In the genomic region with DNA sequence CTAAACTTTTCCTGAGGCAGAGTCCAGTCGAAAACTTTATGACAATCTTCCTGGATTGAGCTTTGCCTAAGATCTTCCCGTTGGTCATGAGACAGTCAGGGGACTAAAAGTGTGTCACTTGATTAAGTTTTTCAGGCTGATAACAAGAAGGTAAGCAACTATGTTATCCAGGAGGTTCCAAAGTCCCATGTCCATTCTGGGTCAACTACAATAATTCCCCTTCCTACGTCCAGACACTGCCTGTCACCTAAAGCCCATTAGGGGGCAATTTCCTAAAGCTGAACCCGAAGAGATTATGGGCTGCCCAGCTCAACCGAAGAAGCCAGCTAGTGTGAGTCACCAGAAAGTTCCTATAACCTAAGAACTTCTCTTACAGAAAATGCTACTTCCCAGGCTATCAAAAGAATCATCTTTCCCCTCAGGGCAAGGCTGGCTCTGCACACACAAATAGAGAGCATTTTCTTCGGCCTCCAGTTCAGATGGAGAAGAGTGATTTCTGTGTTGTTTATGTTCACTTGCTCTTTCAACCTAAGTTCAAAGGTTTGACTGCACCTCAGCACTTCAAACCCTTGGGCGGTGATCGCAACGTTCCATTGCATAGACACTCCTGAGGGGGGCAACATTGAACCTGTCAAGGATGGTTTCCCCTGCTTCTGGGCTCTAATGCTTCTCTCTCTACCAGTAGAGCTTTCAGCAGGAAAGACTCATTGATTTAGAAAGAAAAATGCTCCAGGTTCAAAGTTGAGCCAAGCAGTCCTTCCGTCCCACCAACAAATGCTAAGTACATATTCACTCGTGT, we compare ENCODE assay signal across 8 mouse cellular contexts.
DNase-seq lines count a peak whose midpoint lies in the region; ATAC-seq and TF ChIP-seq lines count a peak whose summit lies in the region.

No protein-coding gene starts in this region.

- no peak overlapping the region for H3K4me2 ChIP-seq in lung, postnatal 0 days (replicated peaks; ENCODE audit: low read depth, low read length)

- no peak for TF ChIP-seq EP300 in lung, postnatal 0 days (IDR thresholded peaks at IDR 0.05)

- H3K9ac ChIP-seq in lung, postnatal 0 days (replicated peaks; ENCODE audit: low read depth): no peak overlapping the region

- peak; percentile 95 for ATAC-seq in activated CD4-positive, CD25-positive, alpha-beta regulatory T cell, adult 4 months
- peak; percentile 60 for ATAC-seq in lung, postnatal 0 days

- no peaks in the 10 kb centered on the region for H3K9me3 ChIP-seq in lung, postnatal 0 days (ENCODE audit: low read length)

- intact Hi-C loops in left cerebral cortex, postnatal 4 days (cut with DNase I): loop anchor here (10.0 kb wide), 2 partner anchors 153 to 663 kb away; no protein-coding TSS in a partner anchor

- peak; percentile 12 for DNase-seq in left cerebral cortex, postnatal 4 days
- no peak for DNase-seq in left cerebral cortex, adult 8-10 months (ENCODE audit: low spot score in 2 of 2)
- peak; percentile 60 to 74 for DNase-seq in cerebellum, postnatal 25 days
- peak; percentile 81 for DNase-seq in kidney, adult 11 months
- DNase-seq in lung, postnatal 0 days (ENCODE audit: low spot score): peak; percentile 69
- peak; percentile 75 to 80 for DNase-seq in thymus, postnatal 36 days
- DNase-seq in urinary bladder, postnatal 4 days (ENCODE audit: low spot score in 2 of 2): no peak

- no peaks in the 10 kb centered on the region for H3K27me3 ChIP-seq in lung, postnatal 0 days (replicated peaks; ENCODE audit: insufficient read depth, low read length)

- peak; percentile 66 for TF ChIP-seq CTCF in lung, postnatal 0 days (IDR thresholded peaks at IDR 0.05)

- H3K36me3 ChIP-seq in lung, postnatal 0 days (ENCODE audit: insufficient read depth, low read length): no peaks in the 10 kb centered on the region

- H3K4me1 ChIP-seq in lung, postnatal 0 days (ENCODE audit: insufficient read depth, low read depth, low read length): no peaks in the 10 kb centered on the region

- 31% methylated on average over 11 of the region's 11 CpGs for WGBS in lung, postnatal 0 days

- H3K4me3 ChIP-seq in lung, postnatal 0 days (ENCODE audit: low read depth, low read length): no peak overlapping the region

- H3K27ac ChIP-seq in lung, postnatal 0 days (ENCODE audit: low read length): no peak overlapping the region

Comparison
In these comparisons a context has a peak if more than half of its experiments do, and no peak if none do; other contexts are left out.
1. DNase-seq: peak in left cerebral cortex, postnatal 4 days (single experiment), cerebellum, postnatal 25 days (2 of 2), kidney, adult 11 months (single experiment), lung, postnatal 0 days (single experiment) and thymus, postnatal 36 days (2 of 2); none in left cerebral cortex, adult 8-10 months (0 of 2) and urinary bladder, postnatal 4 days (0 of 2).